Mouse (Mus musculus) limb, embryonic 11.5 days (tissue): Measurements from ENCODE around the gene H60c. TPM values are rescaled to one million over a fixed set of nuclear protein-coding genes. Genes with fewer than 3 reads are reported as not detected.
"Not testable (repeated sequence)": the region's sequence is repeated elsewhere in the genome, so short reads cannot be mapped to it uniquely, and the experiment has no call there.

Experiments
- ATAC-seq: fragments of 200-750 bp; cut with Nextera tagmentation; 2 replicates; pipeline ENCODE4 v1.8.0; 2017; ENCODE audit warnings: low read depth; ENCODE audit not compliant: insufficient number of reproducible peaks, low FRiP score, low TSS enrichment
- DNase-seq: peaks from one replicate; pipeline ENCODE4 v3.0.0-alpha.2; 2015; ENCODE audit warnings: low spot score
- H3K27ac ChIP-seq: fragments of 300-500 bp; sonication (generic); replicated peaks from 2 replicates; pipeline ENCODE4 v1.5.1; 2014; ENCODE audit warnings: low read depth, mild to moderate bottlenecking, low read length
- H3K27me3 ChIP-seq: fragments of 300-500 bp; sonication (generic); 2 replicates; pipeline ENCODE4 v1.6.1; 2014; ENCODE audit warnings: mild to moderate bottlenecking, low read length, mixed read lengths; ENCODE audit not compliant: control insufficient read depth, insufficient read depth
- H3K36me3 ChIP-seq: fragments of 300-500 bp; sonication (generic); 2 replicates; pipeline ENCODE4 v1.6.1; 2014; ENCODE audit warnings: mild to moderate bottlenecking, low read length, moderate library complexity, mixed read lengths; ENCODE audit not compliant: control insufficient read depth, insufficient read depth
- H3K4me1 ChIP-seq: fragments of 300-500 bp; sonication (generic); 2 replicates; pipeline ENCODE4 v1.6.1; 2014; ENCODE audit warnings: low read length, mixed read lengths; ENCODE audit not compliant: control insufficient read depth, insufficient read depth
- H3K4me2 ChIP-seq: fragments of 300-500 bp; sonication (generic); 2 replicates; pipeline ENCODE4 v1.6.1; 2014; ENCODE audit warnings: low read depth, mild to moderate bottlenecking, moderate library complexity; ENCODE audit not compliant: severe bottlenecking
- H3K4me3 ChIP-seq: fragments of 300-500 bp; sonication (generic); 2 replicates; pipeline ENCODE4 v1.5.1; 2014; ENCODE audit warnings: low read depth, low read length
- H3K9ac ChIP-seq: fragments of 300-500 bp; sonication (generic); 2 replicates; pipeline ENCODE4 v1.6.1; 2014; ENCODE audit warnings: mild to moderate bottlenecking, low read length
- H3K9me3 ChIP-seq: fragments of 300-500 bp; sonication (generic); 2 replicates; pipeline ENCODE4 v1.6.1; 2016; ENCODE audit warnings: low read length; ENCODE audit not compliant: control insufficient read depth
- WGBS: fragments of 180-500 bp; shearing (Covaris S2); extraction: QIAGEN DNeasy Blood & Tissue Kit; methylation state at CpG from one replicate; pipeline ENCODE4 v1.1.7; 2014; 5-methylcytosine and 5-hydroxymethylcytosine counted together
- polyA plus RNA-seq: library from polyadenylated mRNA; unstranded; fragments of >200 nt; fragmentation: Nextera tagmentation; extraction: Ambion mirVana; gene quantifications from 2 replicates; pipeline ENCODE4 v1.2.1, GENCODE M21; 2014

The H60c gene
- polyA plus RNA-seq, 1 experiment from 2014 or later = not detected

- Histone ChIP-seq H3K36me3 (no peaks in the 10 kb centered on the region), H3K9me3 (no peaks in the 10 kb centered on the region), H3K9ac (no peak overlapping the region), H3K27me3 (no peaks in the 10 kb centered on the region), H3K4me3 (no peak overlapping the region), H3K27ac (no peak overlapping the region), H3K4me2 (no peak overlapping the region), H3K4me1 (no peaks in the 10 kb centered on the region)
- ATAC-seq (no peak), DNase-seq (no peak)
- 77% methylated on average over 2 of the region's 2 CpGs for WGBS
Measured at GRCm38 (mm10) chr10:3262784-3263183, 4.8 kb downstream of the H60c start.

GRCm38 (mm10) chr10:3257391-3257790 lies 10.2 kb downstream of the H60c start:
- Histone ChIP-seq H3K4me2 (no peak overlapping the region), H3K4me3 (no peak overlapping the region), H3K36me3 (no peaks in the 10 kb centered on the region), H3K9me3 (peaks cover 4% of the 10 kb centered on the region; the same call in 1 of the 2 replicates), H3K4me1 (no peaks in the 10 kb centered on the region), H3K27ac (no peak overlapping the region), H3K27me3 (no peaks in the 10 kb centered on the region), H3K9ac (no peak overlapping the region)
- ATAC-seq (no peak), DNase-seq (no peak)
- WGBS = 90% methylated on average over 3 of the region's 3 CpGs

GRCm38 (mm10) chr10:3238436-3238835 lies 29.1 kb downstream of the H60c start:
- not testable (repeated sequence) for H3K4me3 ChIP-seq, H3K27ac ChIP-seq, H3K4me1 ChIP-seq, H3K9me3 ChIP-seq, H3K36me3 ChIP-seq, ATAC-seq, H3K4me2 ChIP-seq, H3K9ac ChIP-seq, H3K27me3 ChIP-seq, DNase-seq
- WGBS = 90% methylated on average over 5 of the region's 5 CpGs

GRCm38 (mm10) chr10:3236638-3237270 lies 30.8 kb downstream of the H60c start:
- Histone ChIP-seq H3K4me1 (no peaks in the 10 kb centered on the region), H3K4me2 (no peak overlapping the region), H3K4me3 (no peak overlapping the region), H3K36me3 (no peaks in the 10 kb centered on the region), H3K27me3 (no peaks in the 10 kb centered on the region), H3K9me3 (no peaks in the 10 kb centered on the region), H3K9ac (no peak overlapping the region), H3K27ac (no peak overlapping the region)
- DNase-seq (no peak), ATAC-seq (no peak)
- 74% methylated on average over 5 of the region's 5 CpGs for WGBS

GRCm38 (mm10) chr10:3228447-3229195 lies 39.0 kb downstream of the H60c start:
- no peaks in the 10 kb centered on the region for H3K36me3 ChIP-seq
- no peak overlapping the region for H3K4me3 ChIP-seq
- no peak for DNase-seq
- no peaks in the 10 kb centered on the region for H3K4me1 ChIP-seq
- 68% methylated on average over 2 of the region's 2 CpGs for WGBS
- H3K27ac ChIP-seq = no peak overlapping the region
- H3K27me3 ChIP-seq = no peaks in the 10 kb centered on the region
- H3K4me2 ChIP-seq = no peak overlapping the region
- H3K9ac ChIP-seq = no peak overlapping the region
- no peak for ATAC-seq
- peaks cover 3% of the 10 kb centered on the region; the same call in 1 of the 2 replicates for H3K9me3 ChIP-seq

Other genes starting within 250 kb of the H60c start
- 1.7 TPM in 2 replicates for gene Ppp1r14c, start 98.3 kb upstream of the H60c start, polyA plus RNA-seq